Mouse (Mus musculus): Measurements from ENCODE around the gene Zfp949.
"Not testable (repeated sequence)": the region's sequence is repeated elsewhere in the genome, so short reads cannot be mapped to it uniquely, and the experiment has no call there.

The Zfp949 gene

DNA sequence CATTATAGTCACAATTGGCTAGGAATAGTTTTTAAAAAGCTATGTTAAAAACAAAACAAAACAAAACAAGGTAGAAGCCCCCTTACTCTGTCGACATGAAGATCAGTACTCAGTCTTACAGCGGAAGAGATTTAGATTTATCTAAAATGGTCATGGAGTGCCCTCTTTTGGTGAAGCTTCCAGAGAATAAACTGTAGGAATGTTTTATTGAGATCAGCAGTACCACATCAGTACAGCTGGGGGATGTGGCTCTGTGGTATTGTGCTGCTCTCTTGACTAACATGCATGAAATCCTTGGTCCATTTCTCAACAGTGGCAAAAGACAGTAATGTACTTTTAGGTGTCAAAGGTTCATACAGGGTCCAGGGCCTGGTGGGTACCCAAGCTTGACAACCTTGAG is 5.0 kb upstream of the Zfp949 start:
- DNase-seq (ENCODE audit: low read depth, low spot score): no peak

DNA sequence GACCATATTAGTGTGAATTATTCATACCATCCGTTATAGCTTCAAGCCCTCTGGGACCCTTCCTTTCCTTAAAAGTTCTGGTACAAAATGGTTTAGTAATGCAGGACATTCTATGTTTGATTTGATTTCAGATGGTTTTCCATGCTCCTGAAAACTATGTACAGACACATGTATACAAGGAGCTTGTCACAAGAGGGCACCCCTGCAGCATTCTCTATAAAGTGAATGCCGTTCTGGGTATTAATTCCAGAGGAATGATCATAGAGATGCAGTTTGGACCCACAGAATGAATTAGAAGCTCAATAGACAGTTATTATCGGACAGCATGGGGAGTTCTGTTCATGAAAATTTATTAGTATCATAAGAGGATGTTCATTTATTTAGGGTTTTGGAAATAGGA is 2.3 kb upstream of the Zfp949 start:
- no peak for DNase-seq (ENCODE audit: low read depth, low spot score)

DNA sequence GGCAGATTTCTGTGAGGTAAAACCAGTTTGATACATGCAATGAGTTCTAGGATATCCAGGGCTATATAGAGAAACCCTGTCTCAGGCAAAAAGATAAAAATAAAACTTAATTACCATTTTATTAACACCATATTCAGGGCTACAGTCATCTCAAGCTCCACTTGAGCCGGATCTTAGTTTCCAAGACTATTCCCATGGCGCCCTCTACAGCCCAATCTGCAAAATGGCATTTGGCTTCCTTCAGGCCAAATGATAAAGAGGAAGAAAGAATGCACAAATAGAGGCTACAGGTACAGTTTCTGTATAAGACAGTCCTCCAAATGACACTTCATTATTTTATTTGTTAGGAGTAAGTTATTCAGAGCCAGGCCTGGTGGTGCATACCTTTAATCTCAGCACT is 1.7 kb upstream of the Zfp949 start:
- DNase-seq (ENCODE audit: low read depth, low spot score): no peak

DNA sequence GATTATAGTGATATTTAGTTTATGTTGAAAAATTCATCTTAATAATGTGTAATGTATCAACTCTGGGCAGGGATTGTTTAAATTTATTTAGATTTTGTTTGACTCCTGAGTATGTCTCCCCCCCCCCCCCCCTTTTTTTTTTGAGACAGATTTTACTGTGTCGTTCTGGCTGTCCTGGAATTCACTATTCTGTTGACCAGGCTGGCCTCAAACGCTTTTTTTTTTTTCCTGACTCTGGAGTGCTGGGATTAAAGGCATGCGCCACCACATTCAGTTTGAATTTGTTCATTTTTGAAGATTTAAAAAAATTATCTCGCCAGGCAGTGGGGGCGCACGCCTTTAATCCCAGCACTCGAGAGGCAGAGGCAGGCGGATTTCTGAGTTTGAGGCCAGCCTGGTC is 1.2 kb upstream of the Zfp949 start:
- DNase-seq (ENCODE audit: low read depth, low spot score): no peak

DNA sequence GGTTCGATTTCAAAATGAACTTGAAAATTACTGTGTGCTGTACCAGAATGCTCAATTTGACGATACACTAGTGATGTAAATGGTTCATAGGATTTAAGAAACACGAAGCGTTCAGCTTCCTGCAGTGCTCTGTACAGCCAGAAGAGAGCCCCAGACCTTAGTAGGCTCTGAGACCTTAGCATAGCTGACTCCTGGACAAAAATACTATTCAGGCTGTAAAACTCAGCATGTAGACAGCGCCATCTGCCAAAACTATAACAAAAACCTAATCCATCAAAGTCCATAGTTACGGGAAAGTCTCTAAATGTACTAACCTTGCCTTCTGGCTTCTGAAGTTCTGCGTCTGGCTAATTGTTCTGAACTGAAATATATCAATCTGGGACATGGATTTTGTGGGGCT is 550 bp upstream of the Zfp949 start:
- no peak for DNase-seq (ENCODE audit: low read depth, low spot score)

DNA sequence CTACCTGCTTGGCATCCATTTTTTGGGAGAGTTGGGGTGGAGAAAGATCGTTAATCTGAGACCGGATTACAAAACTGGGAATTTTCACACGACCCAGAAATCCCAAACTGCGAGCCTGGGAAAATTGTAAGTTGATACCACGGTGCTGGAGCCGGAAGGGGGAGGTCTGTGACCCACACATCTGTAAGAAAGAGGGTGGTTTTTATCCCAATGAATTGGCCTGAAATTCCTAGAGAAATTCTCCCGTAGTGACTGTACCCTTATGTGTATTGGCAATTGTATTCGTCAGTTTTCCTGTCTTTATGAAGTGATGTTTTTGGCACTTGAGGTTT is 760 bp downstream of the Zfp949 start:
- no peak for DNase-seq (ENCODE audit: low read depth, low spot score)

DNA sequence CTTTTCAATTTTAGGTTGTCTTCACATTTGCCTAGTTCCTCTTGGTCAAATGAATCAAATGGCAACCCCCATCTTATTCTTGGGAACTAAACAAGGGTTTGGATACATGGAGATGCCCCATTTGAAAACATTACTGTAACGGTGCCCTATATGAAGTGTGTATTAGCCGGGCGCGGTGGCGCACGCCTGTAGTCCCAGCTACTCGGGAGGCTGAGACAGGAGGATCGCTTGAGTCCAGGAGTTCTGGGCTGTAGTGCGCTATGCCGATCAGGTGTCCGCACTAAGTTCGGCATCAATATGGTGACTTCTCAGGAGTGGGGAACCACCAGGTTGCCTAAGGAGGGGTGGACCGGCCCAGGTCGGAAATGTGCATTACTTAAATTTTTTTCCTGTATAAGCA is 5.3 kb downstream of the Zfp949 start:
- DNase-seq (ENCODE audit: low read depth, low spot score): no peak

DNA sequence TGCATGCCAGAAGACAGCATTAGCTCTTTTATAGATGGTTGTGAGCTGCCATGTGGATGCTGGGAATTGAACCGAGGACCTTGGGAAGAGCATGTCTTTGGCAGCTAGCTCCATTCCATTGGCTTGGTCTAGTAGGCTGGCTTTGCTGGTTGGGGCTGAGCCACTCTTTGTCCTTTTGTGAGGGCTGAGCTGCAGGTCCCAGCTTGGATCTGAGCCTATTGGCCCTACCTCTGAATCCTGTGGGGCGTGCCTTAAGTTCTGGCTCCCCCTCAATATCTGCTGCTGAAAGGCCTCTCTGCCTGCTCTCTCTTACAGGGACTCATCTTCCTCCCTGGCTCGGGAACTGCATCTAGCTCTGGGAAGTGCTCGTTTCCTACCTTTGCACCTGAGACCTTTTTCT is 10.3 kb downstream of the Zfp949 start:
- no peak for DNase-seq (ENCODE audit: low read depth, low spot score)

DNA sequence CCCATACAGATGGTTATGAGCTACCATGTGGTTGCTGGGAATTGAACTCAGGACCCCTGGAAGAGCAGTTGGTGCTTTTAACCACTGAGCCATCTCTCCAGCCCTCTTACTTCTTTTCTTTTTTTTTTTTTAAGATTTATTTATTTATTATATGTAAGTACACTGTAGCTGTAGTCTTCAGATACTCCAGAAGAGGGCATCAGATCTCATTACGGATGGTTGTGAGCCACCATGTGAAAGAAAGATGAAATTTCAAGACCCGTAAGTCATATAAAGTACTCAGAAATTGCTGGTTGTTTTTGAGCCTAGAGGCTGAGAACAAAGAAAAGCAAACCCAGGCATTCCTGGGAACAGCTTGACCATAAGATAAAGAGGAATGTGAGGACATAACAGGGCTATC is 13.7 kb downstream of the Zfp949 start:
- not testable (repeated sequence) for DNase-seq (ENCODE audit: low read depth, low spot score)

DNA sequence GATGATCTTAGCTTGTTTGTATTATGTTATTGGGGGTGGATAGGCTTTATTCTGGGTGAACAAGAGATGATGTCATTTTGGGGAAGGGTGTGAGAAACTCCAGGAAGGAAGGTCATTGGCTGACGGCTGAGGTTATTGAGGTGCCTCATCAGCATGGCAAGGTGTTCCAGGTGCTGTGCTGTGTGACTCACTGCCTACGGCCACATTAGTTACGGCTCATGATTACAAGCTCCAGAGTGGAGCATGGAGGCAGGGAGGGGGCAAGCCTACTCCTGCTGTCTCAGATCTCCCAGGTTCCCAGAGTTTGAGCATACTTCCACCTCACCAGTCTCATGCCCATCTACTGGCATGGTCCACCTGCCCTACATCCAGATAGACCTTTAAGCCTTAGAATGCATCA is 22.7 kb downstream of the Zfp949 start:
- not testable (repeated sequence) for DNase-seq (ENCODE audit: low read depth, low spot score)

DNA sequence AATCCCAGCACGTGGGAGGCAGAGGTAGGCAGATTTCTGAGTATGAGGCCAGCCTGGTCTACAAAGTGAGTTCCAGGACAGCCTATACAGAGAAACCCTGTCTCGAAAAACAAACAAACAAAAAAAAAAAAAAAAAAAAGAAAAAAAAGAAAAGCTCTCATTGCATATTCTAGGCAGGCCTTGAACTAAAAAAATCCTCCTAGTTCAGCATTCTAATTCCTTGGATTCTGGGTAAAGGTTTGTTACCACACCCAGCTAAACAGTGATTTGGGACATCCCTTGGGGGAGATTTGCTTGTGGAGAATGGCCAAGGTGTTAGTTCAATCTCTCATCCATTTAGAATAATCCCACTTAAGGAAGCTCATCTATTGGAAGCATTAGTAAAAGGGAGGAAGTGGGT is 32.8 kb downstream of the Zfp949 start, which contains the start of gene Trim43a:
TSS of gene Trim43a (plus strand) at position 301 of the 400 bp plus-strand sequence.
- DNase-seq (ENCODE audit: low read depth, low spot score): not testable (repeated sequence)

DNA sequence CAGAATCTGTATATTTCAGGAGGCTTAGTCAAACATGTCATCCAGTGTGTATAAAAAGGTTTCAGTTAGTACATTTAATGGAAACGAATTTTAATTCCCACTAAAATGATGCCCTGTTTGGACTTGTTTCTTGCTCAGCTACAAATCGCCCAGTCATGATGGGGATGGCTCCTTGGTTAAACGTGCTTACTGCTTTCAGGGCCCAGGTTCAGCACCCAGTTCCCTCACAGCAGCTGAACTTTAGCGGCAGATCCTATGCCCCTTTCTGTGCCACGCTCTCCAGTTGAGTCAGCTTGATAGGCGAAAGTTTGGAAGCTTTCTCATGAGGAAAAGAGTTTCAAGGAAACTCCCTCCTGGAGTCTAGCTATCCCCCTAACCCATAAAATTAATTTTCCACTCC is 45.9 kb downstream of the Zfp949 start:
- DNase-seq (ENCODE audit: low read depth, low spot score): not testable (repeated sequence)

DNA sequence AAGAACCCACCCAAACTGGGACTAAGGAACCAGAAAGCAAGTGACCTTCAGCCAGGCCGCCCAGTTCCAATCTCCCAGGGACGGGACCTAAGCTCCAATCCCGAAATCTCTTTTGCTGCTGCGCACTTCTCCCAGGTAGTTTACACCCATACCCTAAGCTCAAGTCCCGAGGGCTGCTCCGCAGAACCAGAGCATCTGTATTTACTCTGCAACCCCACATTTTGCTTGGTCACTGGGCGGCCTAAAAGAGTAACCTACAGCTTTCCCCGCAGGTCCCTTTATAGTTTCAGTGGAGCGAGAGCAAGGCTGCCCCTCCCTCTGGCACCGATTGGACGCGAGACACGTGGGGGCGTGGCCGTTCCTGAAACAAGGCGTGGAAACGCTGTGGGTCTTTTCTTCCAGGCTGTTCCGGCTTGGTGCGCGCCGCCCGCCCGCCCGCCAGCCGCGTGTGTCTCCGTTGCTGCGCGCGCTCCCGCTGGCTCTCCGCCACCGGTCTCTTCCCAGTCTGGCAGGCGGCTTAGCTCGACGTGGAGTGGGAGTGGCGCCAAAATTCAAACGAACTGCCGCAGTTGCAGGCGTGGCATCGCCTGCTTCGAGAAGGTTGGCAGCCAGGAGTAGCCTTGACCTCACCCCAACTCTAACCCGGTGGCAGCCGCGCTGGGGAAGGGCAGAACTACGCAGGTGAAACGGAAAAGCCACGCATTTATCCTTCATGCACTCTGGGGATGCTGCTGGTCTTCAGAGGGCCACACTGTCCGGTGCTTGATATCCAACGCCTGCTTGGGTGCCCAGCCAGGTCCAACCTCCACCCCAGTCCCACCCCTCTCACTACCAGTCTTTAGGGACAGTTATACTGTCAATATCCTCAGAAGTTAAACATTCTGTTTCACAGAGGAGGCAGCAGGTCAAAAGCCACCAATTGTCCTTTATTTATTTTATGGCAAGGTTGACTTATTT is 51.7 kb downstream of the Zfp949 start:
- DNase-seq (ENCODE audit: low read depth, low spot score): peak; percentile 87
